Mouse (Mus musculus): ENCODE data around the gene Rgs13.
"Not testable (repeated sequence)": the region's sequence is repeated elsewhere in the genome, so short reads cannot be mapped to it uniquely, and the experiment has no call there.

The Rgs13 gene

DNA sequence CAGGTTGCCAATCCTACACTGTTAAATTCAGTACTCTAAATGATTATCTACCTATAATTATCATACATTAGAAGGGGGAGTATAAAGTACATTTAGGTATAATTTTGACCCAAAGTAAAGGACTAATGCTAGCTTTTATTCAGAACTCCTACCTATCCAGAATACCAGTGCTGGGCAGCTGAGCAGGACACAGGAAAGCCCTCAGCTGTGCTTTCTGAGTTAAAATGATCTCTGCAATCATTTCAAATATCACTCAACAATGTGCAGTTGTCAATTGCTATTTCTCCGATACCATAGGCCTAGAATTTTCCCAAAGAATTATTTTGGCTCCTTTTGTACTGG lies 25.0 kb downstream of the Rgs13 start:
- DNase-seq (ENCODE audit: inconsistent ontology term), result no peak

DNA sequence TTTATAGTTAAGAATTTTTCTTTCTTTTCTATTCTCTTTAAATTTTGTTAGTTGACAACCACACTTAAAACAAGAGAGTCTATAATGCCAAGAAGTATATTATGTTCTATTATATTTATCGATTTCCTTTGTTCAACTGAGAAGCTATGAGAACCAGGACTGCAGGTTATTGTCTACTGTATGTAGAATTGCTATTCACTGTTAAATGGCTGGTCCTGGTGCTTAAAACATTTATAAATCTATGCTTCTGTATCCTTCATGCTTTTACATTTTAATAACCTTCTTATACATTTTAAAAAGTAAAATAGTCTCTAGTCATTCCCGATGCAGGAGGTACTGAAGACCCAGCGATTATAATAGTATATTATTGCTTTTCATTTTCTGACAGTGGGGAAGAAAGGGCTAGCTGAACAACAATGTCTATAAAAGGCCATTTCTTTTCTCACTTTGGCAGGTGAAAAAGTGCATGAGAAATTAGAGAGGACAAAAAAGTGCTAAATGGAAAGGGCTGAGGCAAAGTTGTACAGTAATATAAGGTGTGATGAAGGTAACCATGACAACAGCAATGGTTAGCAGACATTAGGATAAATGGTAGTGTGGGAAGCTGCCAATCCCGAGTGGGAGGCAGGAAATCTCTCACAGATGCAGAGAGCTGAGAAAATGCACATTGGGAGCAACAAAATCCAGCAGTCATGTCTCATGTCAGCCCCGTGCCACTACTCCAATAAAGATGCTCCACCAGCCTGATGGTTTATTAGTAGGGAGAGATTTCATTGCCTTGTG lies 25.6 kb downstream of the Rgs13 start:
- no peak for DNase-seq (ENCODE audit: inconsistent ontology term)

DNA sequence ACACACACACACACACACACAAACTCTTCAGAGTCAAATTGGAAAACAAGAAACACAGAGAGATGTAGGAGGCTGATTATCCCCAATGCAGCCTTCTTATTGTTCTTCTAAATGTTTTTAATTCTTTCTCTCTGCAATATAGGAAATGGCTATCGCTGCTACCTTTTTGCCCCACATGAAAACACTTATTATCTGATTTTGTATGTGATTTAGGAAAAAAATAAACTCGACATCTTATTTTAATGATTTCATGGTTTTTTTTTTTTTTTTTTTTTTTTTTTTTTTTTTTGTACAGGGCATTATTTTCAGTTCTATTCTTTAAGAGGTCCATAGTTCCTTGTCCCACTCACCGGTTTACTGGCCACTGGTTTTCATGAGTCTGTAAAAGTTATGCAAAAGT lies 27.2 kb downstream of the Rgs13 start:
- no peak for DNase-seq (ENCODE audit: inconsistent ontology term)

- not testable (repeated sequence) for DNase-seq (ENCODE audit: inconsistent ontology term)
Measured at GRCm38 (mm10) chr1:144141398-144141797, 35.8 kb downstream of the Rgs13 start.

DNA sequence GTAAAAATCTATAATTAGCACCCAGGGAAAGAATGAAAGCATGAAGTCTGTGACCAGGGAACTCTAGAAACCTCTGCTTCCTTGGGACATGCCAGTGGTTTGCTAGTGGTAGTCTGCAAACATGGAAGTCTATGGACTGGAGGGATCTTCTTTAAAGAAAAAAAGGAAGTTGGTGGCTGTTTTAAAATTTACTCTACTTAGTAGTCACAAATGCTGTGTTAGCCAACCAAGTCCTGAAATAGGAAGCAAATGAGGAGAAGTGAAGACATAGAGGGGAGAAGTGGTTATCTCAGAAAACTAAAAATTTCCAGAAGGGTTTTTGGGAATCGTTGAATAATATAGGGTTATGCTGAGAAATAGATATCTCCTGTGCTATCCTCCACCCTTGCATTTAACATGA lies 37.3 kb downstream of the Rgs13 start:
- DNase-seq (ENCODE audit: inconsistent ontology term), result no peak

DNA sequence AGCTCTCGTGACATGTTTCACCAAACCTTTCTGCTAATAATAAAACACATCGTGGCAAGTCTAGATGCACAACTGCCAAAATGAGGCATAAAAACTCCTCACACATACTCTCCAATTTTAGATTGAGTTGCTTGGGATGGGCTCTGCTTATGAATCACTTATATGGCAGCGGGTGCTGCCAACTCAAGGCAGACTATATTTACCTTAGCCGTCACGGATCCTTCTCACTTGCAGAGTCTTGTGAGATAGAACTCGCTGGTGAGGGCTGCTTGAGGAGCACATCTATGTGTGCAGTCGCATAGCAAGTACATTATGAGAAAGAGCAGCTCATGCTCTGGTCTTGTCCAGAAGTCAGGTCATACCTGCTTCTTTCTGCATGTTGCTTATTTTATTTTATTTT lies 49.2 kb downstream of the Rgs13 start:
- no peak for DNase-seq (ENCODE audit: inconsistent ontology term)

- no peak for DNase-seq (ENCODE audit: inconsistent ontology term)
Measured at GRCm38 (mm10) chr1:144120042-144120441, 57.1 kb downstream of the Rgs13 start.

GRCm38 (mm10) chr1:144119456-144119855 lies 57.7 kb downstream of the Rgs13 start:
- DNase-seq (ENCODE audit: inconsistent ontology term), result peak; percentile 42

- DNase-seq (ENCODE audit: inconsistent ontology term), result no peak
Measured at GRCm38 (mm10) chr1:144115848-144116727, 61.1 kb downstream of the Rgs13 start.

GRCm38 (mm10) chr1:144113438-144114074 lies 63.6 kb downstream of the Rgs13 start:
- DNase-seq (ENCODE audit: inconsistent ontology term), result peak; percentile 73

DNA sequence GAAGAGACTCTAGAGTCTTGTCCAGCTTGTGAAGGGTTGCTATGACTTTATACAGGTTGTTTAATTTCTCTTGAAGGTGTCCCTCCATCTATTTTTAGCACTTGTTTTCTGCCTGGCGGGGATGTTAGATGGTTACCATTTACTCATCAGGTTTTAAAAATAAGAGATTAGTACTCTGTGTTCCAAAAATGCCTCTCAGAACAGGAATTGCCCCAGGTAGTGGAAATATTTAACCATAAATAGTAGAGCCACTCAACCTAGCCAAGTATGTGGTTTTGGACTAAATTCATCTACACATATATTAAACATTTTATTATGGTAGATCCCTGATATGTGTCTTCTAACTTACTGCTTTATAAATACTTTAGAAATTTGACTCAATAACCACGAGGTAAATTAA lies 64.2 kb downstream of the Rgs13 start:
- no peak for DNase-seq (ENCODE audit: inconsistent ontology term)

GRCm38 (mm10) chr1:144098587-144099258 lies 78.4 kb downstream of the Rgs13 start:
- DNase-seq (ENCODE audit: inconsistent ontology term), result no peak

- peak; percentile 34 for DNase-seq (ENCODE audit: inconsistent ontology term)
Measured at GRCm38 (mm10) chr1:144090410-144090809, 86.8 kb downstream of the Rgs13 start.
